Mouse (Mus musculus) heart, adult 10 weeks (tissue): ENCODE data around the gene Ckmt2. TPM values are rescaled to one million over a fixed set of nuclear protein-coding genes. Genes with fewer than 3 reads are reported as not detected.

Source experiments
- polyA plus RNA-seq: library from polyadenylated mRNA; stranded (reverse); fragments of 350-450 nt; fragmentation: Illumina TruSeq; extraction: RNeasy Lipid Tissue Mini Kit (QIAGEN cat#74804); gene quantifications from one replicate; pipeline ENCODE4 v1.2.3, GENCODE M21; 2014; ENCODE audit warnings: low read depth, low replicate concordance

The Ckmt2 gene
- 3,168 TPM for polyA plus RNA-seq

GRCm38 (mm10) chr13:91876741-91877349 lies at the start of gene Ckmt2:
Gene Ckmt2 (minus strand): TSS chr13:91876885.

DNA sequence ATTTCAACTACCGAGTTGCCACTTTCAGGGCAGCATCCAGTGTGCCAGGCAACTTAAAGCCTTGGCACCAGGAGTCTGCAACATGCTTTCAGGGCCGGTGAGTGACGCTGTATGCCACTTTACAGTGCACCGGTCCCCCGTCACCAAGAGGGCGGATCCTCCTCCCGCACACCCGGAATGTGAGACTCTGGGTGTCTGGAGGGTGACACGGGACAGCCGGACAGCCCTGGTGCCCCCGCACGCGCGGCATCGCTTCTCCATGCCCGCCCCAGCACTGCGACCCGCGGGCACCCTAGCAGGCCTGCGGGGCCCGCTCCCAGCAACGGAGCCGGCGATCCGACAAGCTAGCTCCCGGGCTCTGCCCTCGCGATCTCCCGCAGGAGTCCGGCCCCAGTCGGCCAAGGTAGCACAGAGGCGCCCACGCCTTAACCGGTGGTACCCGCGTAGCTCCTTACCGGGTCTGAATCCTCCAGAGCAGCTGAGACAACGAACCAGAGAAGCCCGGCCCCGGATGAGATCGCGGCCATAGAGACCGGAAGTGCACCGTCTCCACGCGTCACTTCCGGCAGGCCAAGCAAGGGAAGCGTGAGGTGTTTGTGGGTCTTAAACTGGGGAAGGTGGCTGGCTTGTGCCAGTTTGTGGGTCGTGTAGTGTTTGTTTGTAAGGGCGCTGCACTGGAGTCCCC lies 69.4 kb downstream of the Ckmt2 start, which contains the start of gene Zcchc9:
Zcchc9 (minus strand) TSS at position 551 of the 685 bp plus-strand sequence.

Other genes with a start within 250 kb of the Ckmt2 start
- not detected for gene Acot12, start 135.4 kb downstream of the Ckmt2 start, polyA plus RNA-seq
- 20.8 TPM for gene Zcchc9, start 69.2 kb downstream of the Ckmt2 start, polyA plus RNA-seq